Mouse (Mus musculus): ENCODE results near the gene Fars2. TPM values are rescaled to one million over a fixed set of nuclear protein-coding genes. Genes with fewer than 3 reads are reported as not detected.

Gene Fars2
- total and polyA plus RNA-seq, 3 experiments: 32.0 to 57.6 (median 54.6) TPM

- TF ChIP-seq GATA1 (IDR thresholded peaks at IDR 0.05; ENCODE audit: borderline replicate concordance, low read length): no peak
- TF ChIP-seq TAL1 (conservative IDR thresholded peaks at IDR 0.05; ENCODE audit: low read depth, low read length): no peak
- TF ChIP-seq CTCF (IDR thresholded peaks at IDR 0.05; ENCODE audit: low read depth, low read length): no peak
- no peak for TF ChIP-seq POLR2AphosphoS5 (IDR thresholded peaks at IDR 0.05; ENCODE audit: insufficient replicate concordance, low read depth, low read length)
- no peak for TF ChIP-seq GATA2 (IDR thresholded peaks at IDR 0.05; ENCODE audit: borderline replicate concordance, low read depth, low read length)
- DNase-seq (ENCODE audit: low spot score): no peak
- no peaks in the 10 kb centered on the region for H3K27me3 ChIP-seq (ENCODE audit: insufficient read depth, low read length)
Measured at GRCm38 (mm10) chr13:36174772-36175171, 57.6 kb downstream of the Fars2 start.

GRCm38 (mm10) chr13:36181231-36181630 is 64.0 kb downstream of the Fars2 start:
- ATAC-seq (ENCODE audit: extremely low read depth, insufficient number of reproducible peaks, low FRiP score, poor library complexity, severe bottlenecking) (no peak), DNase-seq (ENCODE audit: low spot score) (no peak)
- Histone ChIP-seq H3K4me3 (ENCODE audit: low read depth, low read length) (no peak overlapping the region), H3K9me3 (replicated peaks) (no peaks in the 10 kb centered on the region), H3K27me3 (ENCODE audit: insufficient read depth, low read length) (no peaks in the 10 kb centered on the region), H3K36me3 (replicated peaks) (peaks cover 9% of the 10 kb centered on the region), H3K4me1 (ENCODE audit: insufficient read depth, low read depth, low read length) (peaks cover 9% of the 10 kb centered on the region; the same call in 1 of the 2 replicates)
- TF ChIP-seq POLR2AphosphoS5 (IDR thresholded peaks at IDR 0.05; ENCODE audit: insufficient replicate concordance, low read depth, low read length) (no peak), CTCF (IDR thresholded peaks at IDR 0.05; ENCODE audit: low read depth, low read length) (no peak), GATA1 (IDR thresholded peaks at IDR 0.05; ENCODE audit: borderline replicate concordance, low read length) (no peak), TAL1 (conservative IDR thresholded peaks at IDR 0.05; ENCODE audit: low read depth, low read length) (no peak), GATA2 (IDR thresholded peaks at IDR 0.05; ENCODE audit: borderline replicate concordance, low read depth, low read length) (no peak)

More at GRCm38 (mm10) chr13:36174772-36175171, 57.6 kb downstream of the Fars2 start:
- no peak for ATAC-seq (ENCODE audit: extremely low read depth, insufficient number of reproducible peaks, low FRiP score, poor library complexity, severe bottlenecking)
- no peaks in the 10 kb centered on the region for H3K9me3 ChIP-seq (replicated peaks)
- peaks cover 16% of the 10 kb centered on the region for H3K36me3 ChIP-seq (replicated peaks)
- peaks cover 16% of the 10 kb centered on the region for H3K4me1 ChIP-seq (ENCODE audit: insufficient read depth, low read depth, low read length)
- H3K4me3 ChIP-seq (ENCODE audit: low read depth, low read length): no peak overlapping the region

GRCm38 (mm10) chr13:36190577-36190976 is 73.4 kb downstream of the Fars2 start:
- Histone ChIP-seq H3K9me3 (replicated peaks) (no peaks in the 10 kb centered on the region), H3K27me3 (ENCODE audit: insufficient read depth, low read length) (no peaks in the 10 kb centered on the region), H3K4me1 (ENCODE audit: insufficient read depth, low read depth, low read length) (peaks cover 30% of the 10 kb centered on the region), H3K36me3 (replicated peaks) (no peaks in the 10 kb centered on the region), H3K4me3 (ENCODE audit: low read depth, low read length) (peak overlapping the region; percentile 30; the same call in 1 of the 2 replicates)
- no peak for TF ChIP-seq GATA2 (IDR thresholded peaks at IDR 0.05; ENCODE audit: borderline replicate concordance, low read depth, low read length)
- no peak for TF ChIP-seq TAL1 (conservative IDR thresholded peaks at IDR 0.05; ENCODE audit: low read depth, low read length)
- TF ChIP-seq CTCF (IDR thresholded peaks at IDR 0.05; ENCODE audit: low read depth, low read length): no peak
- no peak for TF ChIP-seq POLR2AphosphoS5 (IDR thresholded peaks at IDR 0.05; ENCODE audit: insufficient replicate concordance, low read depth, low read length)
- no peak for TF ChIP-seq GATA1 (IDR thresholded peaks at IDR 0.05; ENCODE audit: borderline replicate concordance, low read length)
- ATAC-seq (ENCODE audit: extremely low read depth, insufficient number of reproducible peaks, low FRiP score, poor library complexity, severe bottlenecking) (0 out of 2 replicates have a peak, but pooled peaks have one; percentile 22), DNase-seq (ENCODE audit: low spot score) (peak; percentile 11)

GRCm38 (mm10) chr13:36193484-36194113 is 76.4 kb downstream of the Fars2 start:
- H3K27me3 ChIP-seq (ENCODE audit: insufficient read depth, low read length): no peaks in the 10 kb centered on the region
- H3K4me3 ChIP-seq (ENCODE audit: low read depth, low read length): no peak overlapping the region
- no peak for DNase-seq (ENCODE audit: low spot score)
- no peaks in the 10 kb centered on the region for H3K9me3 ChIP-seq (replicated peaks)
- TF ChIP-seq GATA1 (IDR thresholded peaks at IDR 0.05; ENCODE audit: borderline replicate concordance, low read length) (no peak), CTCF (IDR thresholded peaks at IDR 0.05; ENCODE audit: low read depth, low read length) (no peak), GATA2 (IDR thresholded peaks at IDR 0.05; ENCODE audit: borderline replicate concordance, low read depth, low read length) (no peak), TAL1 (conservative IDR thresholded peaks at IDR 0.05; ENCODE audit: low read depth, low read length) (no peak), POLR2AphosphoS5 (IDR thresholded peaks at IDR 0.05; ENCODE audit: insufficient replicate concordance, low read depth, low read length) (no peak)
- ATAC-seq (ENCODE audit: extremely low read depth, insufficient number of reproducible peaks, low FRiP score, poor library complexity, severe bottlenecking): no peak
- peaks cover 47% of the 10 kb centered on the region for H3K4me1 ChIP-seq (ENCODE audit: insufficient read depth, low read depth, low read length)
- H3K36me3 ChIP-seq (replicated peaks): peaks cover 2% of the 10 kb centered on the region

GRCm38 (mm10) chr13:36199288-36199687 is 82.1 kb downstream of the Fars2 start:
- no peaks in the 10 kb centered on the region for H3K9me3 ChIP-seq (replicated peaks)
- no peak for TF ChIP-seq GATA1 (IDR thresholded peaks at IDR 0.05; ENCODE audit: borderline replicate concordance, low read length)
- no peak for TF ChIP-seq CTCF (IDR thresholded peaks at IDR 0.05; ENCODE audit: low read depth, low read length)
- TF ChIP-seq TAL1 (conservative IDR thresholded peaks at IDR 0.05; ENCODE audit: low read depth, low read length): no peak
- TF ChIP-seq GATA2 (IDR thresholded peaks at IDR 0.05; ENCODE audit: borderline replicate concordance, low read depth, low read length): no peak
- TF ChIP-seq POLR2AphosphoS5 (IDR thresholded peaks at IDR 0.05; ENCODE audit: insufficient replicate concordance, low read depth, low read length): no peak
- H3K36me3 ChIP-seq (replicated peaks): peaks cover 2% of the 10 kb centered on the region
- H3K4me3 ChIP-seq (ENCODE audit: low read depth, low read length): no peak overlapping the region
- peaks cover 45% of the 10 kb centered on the region for H3K4me1 ChIP-seq (ENCODE audit: insufficient read depth, low read depth, low read length)
- no peak for DNase-seq (ENCODE audit: low spot score)
- H3K27me3 ChIP-seq (ENCODE audit: insufficient read depth, low read length): no peaks in the 10 kb centered on the region
- no peak for ATAC-seq (ENCODE audit: extremely low read depth, insufficient number of reproducible peaks, low FRiP score, poor library complexity, severe bottlenecking)

GRCm38 (mm10) chr13:36200453-36200852 is 83.2 kb downstream of the Fars2 start:
- Histone ChIP-seq H3K4me1 (ENCODE audit: insufficient read depth, low read depth, low read length) (peaks cover 56% of the 10 kb centered on the region), H3K27me3 (ENCODE audit: insufficient read depth, low read length) (no peaks in the 10 kb centered on the region), H3K9me3 (replicated peaks) (no peaks in the 10 kb centered on the region), H3K4me3 (ENCODE audit: low read depth, low read length) (no peak overlapping the region), H3K36me3 (replicated peaks) (peaks cover 14% of the 10 kb centered on the region)
- TF ChIP-seq POLR2AphosphoS5 (IDR thresholded peaks at IDR 0.05; ENCODE audit: insufficient replicate concordance, low read depth, low read length) (no peak), TAL1 (conservative IDR thresholded peaks at IDR 0.05; ENCODE audit: low read depth, low read length) (no peak), CTCF (IDR thresholded peaks at IDR 0.05; ENCODE audit: low read depth, low read length) (no peak), GATA1 (IDR thresholded peaks at IDR 0.05; ENCODE audit: borderline replicate concordance, low read length) (no peak), GATA2 (IDR thresholded peaks at IDR 0.05; ENCODE audit: borderline replicate concordance, low read depth, low read length) (no peak)
- DNase-seq (ENCODE audit: low spot score) (no peak), ATAC-seq (ENCODE audit: extremely low read depth, insufficient number of reproducible peaks, low FRiP score, poor library complexity, severe bottlenecking) (no peak; the same call in 1 of the 2 replicates)
